Mouse (Mus musculus) frontal cortex, postnatal 25 days (tissue): Measurements from ENCODE around the gene Mapk8ip1.

Experiments
- DNase-seq, 2 experiments: peaks; one replicate each; pipeline ENCODE4 v3.0.0; 2022; ENCODE audit warnings: low spot score in 2 of 2

Gene Mapk8ip1

GRCm38 (mm10) chr2:92390206-92390930 lies 10.7 kb downstream of the Mapk8ip1 start:
- DNase-seq, result no peak

- no peak for DNase-seq
Measured at GRCm38 (mm10) chr2:92389645-92390044, 11.4 kb downstream of the Mapk8ip1 start.

- peak; percentile 80 for DNase-seq
Measured at GRCm38 (mm10) chr2:92388891-92389641, 12.0 kb downstream of the Mapk8ip1 start.

GRCm38 (mm10) chr2:92388081-92388517 lies 13.0 kb downstream of the Mapk8ip1 start:
- DNase-seq, result no peak

GRCm38 (mm10) chr2:92387646-92388045 lies 13.4 kb downstream of the Mapk8ip1 start:
- DNase-seq, result peak in 1 of 2 experiments; percentile 52

GRCm38 (mm10) chr2:92386821-92387570 lies 14.1 kb downstream of the Mapk8ip1 start:
- DNase-seq, result no peak

- DNase-seq, result no peak
Measured at GRCm38 (mm10) chr2:92385113-92386051, 15.7 kb downstream of the Mapk8ip1 start.

GRCm38 (mm10) chr2:92384101-92384500 lies 17.0 kb downstream of the Mapk8ip1 start:
- no peak for DNase-seq

- no peak for DNase-seq
Measured at GRCm38 (mm10) chr2:92382759-92383158, 18.3 kb downstream of the Mapk8ip1 start.

- DNase-seq, result no peak
Measured at GRCm38 (mm10) chr2:92381901-92382588, 19.0 kb downstream of the Mapk8ip1 start, which contains the start of gene 1700029I15Rik. Gene 1700029I15Rik, plus strand, starts transcription at chr2:92382538.

GRCm38 (mm10) chr2:92381161-92381560 lies 19.9 kb downstream of the Mapk8ip1 start:
- DNase-seq, result no peak

GRCm38 (mm10) chr2:92380495-92381050 lies 20.5 kb downstream of the Mapk8ip1 start:
- DNase-seq, result no peak

GRCm38 (mm10) chr2:92379783-92380494 lies 21.1 kb downstream of the Mapk8ip1 start:
- DNase-seq, result no peak

GRCm38 (mm10) chr2:92377320-92377719 lies 23.7 kb downstream of the Mapk8ip1 start:
- DNase-seq, result no peak

- DNase-seq, result no peak
Measured at GRCm38 (mm10) chr2:92376300-92376699, 24.8 kb downstream of the Mapk8ip1 start.

- DNase-seq, result no peak
Measured at GRCm38 (mm10) chr2:92375788-92376187, 25.3 kb downstream of the Mapk8ip1 start.

GRCm38 (mm10) chr2:92375099-92375623 lies 25.9 kb downstream of the Mapk8ip1 start:
- peak; percentile 78 to 85 for DNase-seq

GRCm38 (mm10) chr2:92374514-92374913 lies 26.5 kb downstream of the Mapk8ip1 start, which contains the start of the genes Pex16 and Large2:
Gene Pex16, plus strand, starts transcription at chr2:92374676.
Gene Large2, minus strand, starts transcription at chr2:92374869.
- DNase-seq, result no peak

GRCm38 (mm10) chr2:92373437-92373813 lies 27.6 kb downstream of the Mapk8ip1 start:
- DNase-seq, result no peak
